Mouse (Mus musculus): ENCODE measurements around the gene Rreb1. TPM values are rescaled to one million over a fixed set of nuclear protein-coding genes. Genes with fewer than 3 reads are reported as not detected.

Gene Rreb1
- total RNA-seq, 4 experiments from 2014 or later, result 30.6 to 49.4 (median 43.4) TPM

DNA sequence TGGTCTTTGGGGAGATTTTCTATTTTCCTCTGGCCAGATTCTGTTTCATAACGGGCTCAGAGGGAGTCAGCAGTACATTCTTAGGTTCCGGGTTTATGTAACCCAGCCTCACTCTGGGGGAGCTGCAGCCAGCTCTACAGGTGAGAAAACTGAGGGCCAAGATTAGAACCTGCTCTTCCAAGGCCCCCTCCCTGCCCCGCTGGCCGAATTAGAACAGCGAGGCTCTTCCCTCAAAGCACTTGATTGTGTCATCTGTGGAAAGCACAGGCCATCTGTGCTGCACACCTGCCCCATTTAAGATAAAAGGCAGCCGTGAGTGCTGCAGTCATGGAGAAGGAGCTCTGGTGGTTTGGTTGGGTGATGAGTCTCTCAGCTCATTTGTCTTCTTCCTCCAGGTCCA, 130.3 kb downstream of the Rreb1 start:
- peak in 1 of 2 experiments; percentile 63 for DNase-seq (ENCODE audit: low spot score in 2 of 2)

GRCm38 (mm10) chr13:37909225-37909624, 131.0 kb downstream of the Rreb1 start:
- DNase-seq (ENCODE audit: low spot score in 2 of 2), result no peak

GRCm38 (mm10) chr13:37912011-37912410, 133.8 kb downstream of the Rreb1 start:
- no peak for DNase-seq (ENCODE audit: low spot score in 2 of 2)

GRCm38 (mm10) chr13:37912591-37913467, 134.6 kb downstream of the Rreb1 start:
- no peak for DNase-seq (ENCODE audit: low spot score in 2 of 2)

GRCm38 (mm10) chr13:37913963-37914362, 135.8 kb downstream of the Rreb1 start:
- no peak for DNase-seq (ENCODE audit: low spot score in 2 of 2)

DNA sequence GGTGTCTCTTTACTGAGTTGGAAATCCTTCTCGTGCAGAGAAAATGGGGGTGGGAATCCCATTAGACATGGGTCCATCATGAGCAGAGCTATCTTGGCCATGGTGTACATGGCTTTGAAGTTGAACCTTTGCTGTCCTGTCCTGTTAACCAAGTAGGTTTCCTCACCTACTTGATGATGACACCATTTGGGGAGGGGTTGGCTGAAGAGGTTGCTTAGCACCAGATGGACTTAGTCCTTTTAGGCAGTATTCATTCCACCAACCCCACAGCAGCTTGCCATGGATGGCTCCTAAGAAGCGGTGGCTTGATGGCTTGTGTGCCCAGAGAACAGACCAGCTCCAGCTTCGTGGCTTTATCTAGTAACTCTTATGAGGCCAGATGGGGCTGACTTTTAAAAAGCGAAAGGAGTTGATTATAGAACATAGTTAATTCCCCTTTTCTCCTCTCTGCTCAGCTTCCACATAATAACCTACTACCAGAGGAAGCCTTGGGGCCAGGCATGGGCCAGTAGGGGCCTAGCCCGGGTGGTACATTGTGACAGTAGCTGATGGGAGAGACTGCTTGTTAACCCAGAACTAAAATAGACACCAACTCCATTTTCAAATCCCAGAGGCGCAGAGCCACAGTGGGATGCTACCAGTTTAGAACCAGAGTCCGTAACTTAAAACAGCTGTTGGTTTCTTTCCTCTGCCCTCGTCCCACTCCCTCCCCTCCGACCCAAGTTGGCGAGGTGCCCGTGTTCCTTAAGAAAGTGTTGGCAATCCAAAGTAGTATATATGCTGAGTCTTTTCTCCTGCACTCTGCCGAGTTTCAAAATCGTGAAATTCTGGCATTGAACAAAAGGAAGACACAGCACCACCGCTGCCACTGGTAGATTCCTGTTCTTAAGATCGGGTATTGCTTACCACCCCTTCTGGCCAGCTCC, 140.4 kb downstream of the Rreb1 start:
- no peak for DNase-seq (ENCODE audit: low spot score in 2 of 2)

DNA sequence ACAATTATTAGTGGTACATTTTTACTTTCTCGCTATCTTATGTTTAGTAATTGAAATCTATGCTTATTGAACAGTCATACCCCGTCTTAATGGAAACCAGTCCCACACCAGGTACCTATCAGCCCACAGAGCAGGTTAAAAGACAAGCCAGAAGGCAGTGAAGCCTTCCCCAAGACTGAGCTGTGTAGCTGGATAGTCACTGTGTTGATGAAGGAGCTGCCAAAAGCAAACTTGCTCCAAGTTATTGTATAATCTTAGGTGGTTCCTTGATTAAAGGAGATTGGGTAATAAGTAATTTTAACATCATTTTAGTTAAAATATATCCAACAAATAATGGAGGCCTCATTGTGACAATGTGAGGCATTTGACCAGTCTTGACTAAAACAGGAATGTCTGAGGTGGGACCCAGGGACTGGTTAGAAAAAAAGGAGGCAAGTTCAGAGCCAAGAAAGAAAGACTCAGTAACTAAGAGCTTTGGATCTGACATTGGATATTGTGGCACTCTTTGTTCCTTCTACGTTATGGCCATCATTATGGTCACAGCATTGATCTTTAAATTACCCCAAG, 141.6 kb downstream of the Rreb1 start:
- no peak for DNase-seq (ENCODE audit: low spot score in 2 of 2)

- no peak for DNase-seq (ENCODE audit: low spot score in 2 of 2)
Observed at GRCm38 (mm10) chr13:37920727-37921126, 142.5 kb downstream of the Rreb1 start.

DNA sequence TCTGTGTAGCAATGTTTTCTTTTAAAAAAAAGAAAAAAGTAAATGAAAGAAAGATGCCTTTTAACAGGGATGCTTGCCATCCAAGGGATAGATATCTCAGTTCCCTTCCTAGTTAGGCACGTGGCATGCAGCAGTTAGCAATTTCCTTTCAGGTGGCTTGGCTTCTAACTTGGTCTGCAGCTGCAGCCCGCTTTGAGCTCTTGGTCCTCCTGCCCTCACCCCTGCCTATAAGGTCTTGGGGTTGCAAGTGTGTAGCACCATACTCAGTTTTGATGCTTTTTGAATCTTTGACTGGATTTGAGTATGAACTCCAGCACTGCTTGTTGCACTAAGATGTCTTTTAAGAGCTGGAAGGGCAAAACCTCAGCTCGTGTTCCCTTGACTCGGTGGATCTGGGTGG, 144.9 kb downstream of the Rreb1 start:
- DNase-seq (ENCODE audit: low spot score in 2 of 2), result no peak

DNA sequence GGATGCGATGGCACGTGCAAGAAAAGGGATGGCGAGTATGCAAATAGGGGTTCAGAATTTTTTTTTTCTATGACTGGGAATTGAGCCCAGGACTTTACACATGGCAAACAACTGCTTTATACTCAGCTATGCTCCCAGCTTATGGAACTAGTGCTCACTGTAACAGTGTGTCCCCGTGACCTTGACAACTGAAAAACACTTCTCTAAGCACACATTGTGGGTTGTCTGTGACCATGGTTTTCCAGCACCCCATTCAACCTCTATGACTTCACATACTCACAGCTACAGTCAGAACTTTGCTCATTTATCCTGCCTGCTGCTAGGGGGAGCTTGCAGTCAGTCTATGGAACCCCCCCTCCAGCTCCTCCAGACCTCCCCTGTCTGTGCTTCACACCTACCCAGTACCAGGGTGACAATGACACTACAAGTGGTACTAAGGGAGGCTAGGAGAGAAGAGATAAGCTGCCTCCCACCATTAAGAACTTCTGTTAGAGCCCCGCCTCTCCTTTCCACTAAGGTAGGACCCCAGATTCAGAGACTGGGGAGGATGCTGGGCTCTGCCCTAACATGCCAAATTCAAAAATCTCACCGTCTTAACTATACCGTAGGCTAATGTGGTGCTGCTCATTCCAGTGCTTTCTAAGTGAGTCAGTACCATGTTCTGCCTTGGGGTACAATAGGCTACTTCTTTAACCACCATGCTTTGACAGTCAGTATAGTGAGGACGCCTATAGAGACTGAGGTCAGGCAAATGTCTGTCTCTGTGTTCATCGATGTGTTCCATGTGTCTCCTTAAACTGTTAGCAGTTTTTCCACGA, 145.7 kb downstream of the Rreb1 start:
- no peak for DNase-seq (ENCODE audit: low spot score in 2 of 2)

- DNase-seq (ENCODE audit: low spot score in 2 of 2), result no peak
Observed at GRCm38 (mm10) chr13:37924461-37924948, 146.3 kb downstream of the Rreb1 start.

GRCm38 (mm10) chr13:37926394-37926793, 148.2 kb downstream of the Rreb1 start:
- DNase-seq (ENCODE audit: low spot score in 2 of 2), result no peak

GRCm38 (mm10) chr13:37929532-37929931, 151.3 kb downstream of the Rreb1 start:
- DNase-seq (ENCODE audit: low spot score in 2 of 2), result no peak

GRCm38 (mm10) chr13:37930091-37930490, 151.9 kb downstream of the Rreb1 start:
- DNase-seq (ENCODE audit: low spot score in 2 of 2), result no peak

GRCm38 (mm10) chr13:37930621-37931020, 152.4 kb downstream of the Rreb1 start:
- no peak for DNase-seq (ENCODE audit: low spot score in 2 of 2)

GRCm38 (mm10) chr13:37931210-37931922, 153.2 kb downstream of the Rreb1 start:
- DNase-seq (ENCODE audit: low spot score in 2 of 2), result no peak

- no peak for DNase-seq (ENCODE audit: low spot score in 2 of 2)
Observed at GRCm38 (mm10) chr13:37934075-37934474, 155.9 kb downstream of the Rreb1 start.

- no peak for DNase-seq (ENCODE audit: low spot score in 2 of 2)
Observed at GRCm38 (mm10) chr13:37934920-37935319, 156.7 kb downstream of the Rreb1 start.

- no peak for DNase-seq (ENCODE audit: low spot score in 2 of 2)
Observed at GRCm38 (mm10) chr13:37936351-37936750, 158.2 kb downstream of the Rreb1 start.

GRCm38 (mm10) chr13:37940167-37940566, 162.0 kb downstream of the Rreb1 start:
- DNase-seq (ENCODE audit: low spot score in 2 of 2), result no peak
